Mouse (Mus musculus) stomach, postnatal 0 days (tissue): ENCODE data around the gene Tas2r139. TPM values are rescaled to one million over a fixed set of nuclear protein-coding genes. Genes with fewer than 3 reads are reported as not detected.
"Not testable (repeated sequence)": the region's sequence is repeated elsewhere in the genome, so short reads cannot be mapped to it uniquely, and the experiment has no call there.

Experiments
- ATAC-seq: fragments of 200-750 bp; cut with Nextera tagmentation; 2 replicates; pipeline ENCODE4 v1.8.0; 2017; ENCODE audit not compliant: low FRiP score, low TSS enrichment
- DNase-seq: peaks from one replicate; pipeline ENCODE4 v3.0.0-alpha.2; 2016; ENCODE audit warnings: low spot score
- H3K27ac ChIP-seq: fragments of 300-500 bp; sonication (generic); replicated peaks from 2 replicates; pipeline ENCODE4 v1.5.1; 2014; ENCODE audit warnings: mild to moderate bottlenecking, control low read depth
- H3K27me3 ChIP-seq: fragments of 300-500 bp; sonication (generic); 2 replicates; pipeline ENCODE4 v1.6.1; 2014; ENCODE audit warnings: low read length; ENCODE audit not compliant: control insufficient read depth, insufficient read depth
- H3K36me3 ChIP-seq: fragments of 300-500 bp; sonication (generic); 2 replicates; pipeline ENCODE4 v1.6.1; 2014; ENCODE audit warnings: low read length, mixed read lengths; ENCODE audit not compliant: control insufficient read depth, insufficient read depth
- H3K4me1 ChIP-seq: fragments of 300-500 bp; sonication (generic); replicated peaks from 2 replicates; pipeline ENCODE4 v1.6.1; 2014; ENCODE audit warnings: antibody characterized with exemption; ENCODE audit not compliant: control insufficient read depth, insufficient read depth
- H3K4me2 ChIP-seq: fragments of 300-500 bp; sonication (generic); replicated peaks from 2 replicates; pipeline ENCODE4 v1.6.1; 2014; ENCODE audit warnings: low read depth, mild to moderate bottlenecking, control low read depth, moderate library complexity
- H3K4me3 ChIP-seq: fragments of 300-500 bp; sonication (generic); 2 replicates; pipeline ENCODE4 v1.5.1; 2014; ENCODE audit warnings: low read depth, low read length, control low read depth
- H3K9ac ChIP-seq: fragments of 300-500 bp; sonication (generic); 2 replicates; pipeline ENCODE4 v1.6.1; 2014; ENCODE audit warnings: mild to moderate bottlenecking, low read length, control low read depth, mixed read lengths
- H3K9me3 ChIP-seq: fragments of 300-500 bp; sonication (generic); 2 replicates; pipeline ENCODE4 v1.6.1; 2016; ENCODE audit warnings: low read length; ENCODE audit not compliant: control insufficient read depth
- CTCF ChIP-seq: IDR thresholded peaks from 2 replicates; pipeline ENCODE4 v1.5.1; 2016; ENCODE audit warnings: antibody characterized with exemption, low read depth, mild to moderate bottlenecking, moderate library complexity
- EP300 ChIP-seq: optimal IDR thresholded peaks from 2 replicates; pipeline ENCODE3; 2016; ENCODE audit warnings: antibody characterized with exemption
- WGBS: fragments of 180-500 bp; shearing (Covaris S2); extraction: QIAGEN DNeasy Blood & Tissue Kit; methylation state at CpG from one replicate; pipeline ENCODE4 v1.1.7; 2014; 5-methylcytosine and 5-hydroxymethylcytosine counted together
- polyA plus RNA-seq: library from polyadenylated mRNA; unstranded; fragments of >200 nt; fragmentation: Nextera tagmentation; extraction: Ambion mirVana; gene quantifications from 2 replicates; pipeline ENCODE4 v1.2.1, GENCODE M21; 2015

Gene Tas2r139
- not detected in 2 replicates for polyA plus RNA-seq

GRCm38 (mm10) chr6:42140636-42141035, at the start of gene Tas2r139:
TSS of gene Tas2r139 (plus strand) at chr6:42140936.
- no peak within 1 kb of the TSS for H3K4me3 ChIP-seq
- no peaks in the 10 kb centered on the region for H3K9me3 ChIP-seq
- no peaks in the 10 kb centered on the region for H3K36me3 ChIP-seq
- 56% methylated on average over 3 of the region's 3 CpGs for WGBS
- TF ChIP-seq CTCF = no peak
- TF ChIP-seq EP300 = no peak
- H3K9ac ChIP-seq = no peak within 1 kb of the TSS
- no peaks in the 10 kb centered on the region for H3K4me1 ChIP-seq
- no peaks in the 10 kb centered on the region for H3K27me3 ChIP-seq
- ATAC-seq (no peak), DNase-seq (no peak)
- no peak within 1 kb of the TSS for H3K4me2 ChIP-seq
- no peak within 1 kb of the TSS for H3K27ac ChIP-seq

- not testable (repeated sequence) for H3K4me3 ChIP-seq, DNase-seq, H3K36me3 ChIP-seq, ATAC-seq, H3K4me1 ChIP-seq, H3K9ac ChIP-seq, H3K4me2 ChIP-seq, H3K9me3 ChIP-seq, H3K27ac ChIP-seq, H3K27me3 ChIP-seq
- WGBS = 76% methylated on average over 15 of the region's 15 CpGs
Measured at GRCm38 (mm10) chr6:42151115-42151514, 10.4 kb downstream of the Tas2r139 start.

- Histone ChIP-seq H3K9me3 (no peaks in the 10 kb centered on the region), H3K9ac (no peak overlapping the region), H3K27me3 (no peaks in the 10 kb centered on the region), H3K4me1 (no peaks in the 10 kb centered on the region), H3K4me3 (no peak overlapping the region), H3K36me3 (no peaks in the 10 kb centered on the region), H3K27ac (no peak overlapping the region), H3K4me2 (no peak overlapping the region)
- DNase-seq = no peak
- no peak for ATAC-seq
- 61% methylated on average over 1 of the region's 1 CpGs for WGBS
- TF ChIP-seq EP300 (no peak), CTCF (no peak)
Measured at GRCm38 (mm10) chr6:42182462-42182861, 41.7 kb downstream of the Tas2r139 start.

- no peak for ATAC-seq
- Histone ChIP-seq H3K27ac (no peak overlapping the region), H3K9ac (no peak overlapping the region), H3K4me2 (no peak overlapping the region), H3K27me3 (no peaks in the 10 kb centered on the region), H3K9me3 (no peaks in the 10 kb centered on the region), H3K4me3 (no peak overlapping the region), H3K36me3 (no peaks in the 10 kb centered on the region), H3K4me1 (no peaks in the 10 kb centered on the region)
- no peak for DNase-seq
- WGBS = 40% methylated on average over 3 of the region's 3 CpGs
- TF ChIP-seq CTCF (peak; percentile 48), EP300 (no peak)
Measured at GRCm38 (mm10) chr6:42186230-42186629, 45.5 kb downstream of the Tas2r139 start.

Other genes starting within 250 kb of the Tas2r139 start
- gene Sval1, start 189.3 kb upstream of the Tas2r139 start, polyA plus RNA-seq = not detected in 2 replicates
- gene Sval3, start 172.8 kb upstream of the Tas2r139 start, polyA plus RNA-seq = not detected in 2 replicates
- gene Sva, start 102.5 kb upstream of the Tas2r139 start, polyA plus RNA-seq = not detected in 2 replicates
- gene Tas2r144, start 74.4 kb downstream of the Tas2r139 start, polyA plus RNA-seq = not detected in 2 replicates
- 56.7 and 60.5 TPM in 2 replicates for gene Gstk1, start 105.0 kb downstream of the Tas2r139 start, polyA plus RNA-seq
- gene Tmem139, start 121.0 kb downstream of the Tas2r139 start, polyA plus RNA-seq = 24.6 and 28.2 TPM in 2 replicates
- gene Casp2, start 124.0 kb downstream of the Tas2r139 start, polyA plus RNA-seq = 20.2 and 21.6 TPM in 2 replicates
- 0.06 and 0.12 TPM in 2 replicates for gene Clcn1, start 145.7 kb downstream of the Tas2r139 start, polyA plus RNA-seq
- gene Fam131b, start 183.7 kb downstream of the Tas2r139 start, polyA plus RNA-seq = 0.10 and 0.12 TPM in 2 replicates
- 60.5 and 68.0 TPM in 2 replicates for gene Zyx, start 208.7 kb downstream of the Tas2r139 start, polyA plus RNA-seq
- gene Epha1, start 232.3 kb downstream of the Tas2r139 start, polyA plus RNA-seq = 19.9 and 20.1 TPM in 2 replicates